Mouse (Mus musculus) gastrocnemius, postnatal 25 days (tissue): ENCODE data around the gene Tomm40. TPM values are rescaled to one million over a fixed set of nuclear protein-coding genes. Genes with fewer than 3 reads are reported as not detected.

Experiments
- total RNA-seq, 2 experiments: library from RNA; stranded (reverse); gene quantifications; 1 replicate in 1 of 2; 2 replicates in 1 of 2; pipeline ENCODE4 v1.2.3; 2021

Gene Tomm40
- total RNA-seq, 2 experiments from 2014 or later, result 45.1 to 45.4 TPM

Other genes with a start within 250 kb of the Tomm40 start
- gene Bloc1s3, start 207.1 kb downstream of the Tomm40 start, total RNA-seq, result 1 to 10 TPM; 1.7 to 1.9 TPM
- 10 to 100 TPM in 1 of 2 experiments, 1 to 10 TPM in 1; 8.8 to 10.6 TPM for gene Trappc6a, start 207.0 kb downstream of the Tomm40 start, total RNA-seq
- gene Nkpd1, start 197.6 kb downstream of the Tomm40 start, total RNA-seq, result not detected
- gene Ppp1r37, start 152.4 kb downstream of the Tomm40 start, total RNA-seq, result 10 to 100 TPM; 34.5 to 38.6 TPM
- gene Zfp296, start 138.2 kb downstream of the Tomm40 start, total RNA-seq, result under 1 TPM; 0.28 to 0.40 TPM
- gene Gemin7, start 137.8 kb downstream of the Tomm40 start, total RNA-seq, result 10 to 100 TPM; 58.1 to 58.5 TPM
- 10 to 100 TPM; 11.2 to 12.4 TPM for gene Clasrp, start 111.0 kb downstream of the Tomm40 start, total RNA-seq
- 1 to 10 TPM; 4.4 to 5.8 TPM for gene Relb, start 86.0 kb downstream of the Tomm40 start, total RNA-seq
- gene Clptm1, start 50.4 kb downstream of the Tomm40 start, total RNA-seq, result 10 to 100 TPM; 36.3 to 47.0 TPM
- not detected for gene Apoc2, start 37.5 kb downstream of the Tomm40 start, total RNA-seq
- gene Gm44805, start 34.0 kb downstream of the Tomm40 start, total RNA-seq, result not detected
- not detected for gene Apoc4, start 34.0 kb downstream of the Tomm40 start, total RNA-seq
- gene Apoc1, start 22.8 kb downstream of the Tomm40 start, total RNA-seq, result 1 to 10 TPM in 1 of 2 experiments, not detected in 1; 3.7 TPM
- 100 to 1,000 TPM in 1 of 2 experiments, 10 to 100 TPM in 1; 53.5 to 108 TPM for gene Apoe, start 16.2 kb downstream of the Tomm40 start, total RNA-seq
- 1 to 10 TPM; 2.1 to 3.9 TPM for gene Nectin2, start 35.0 kb upstream of the Tomm40 start, total RNA-seq
- gene Bcam, start 55.6 kb upstream of the Tomm40 start, total RNA-seq, result 10 to 100 TPM; 25.3 to 33.9 TPM
- not detected for gene Cblc, start 81.4 kb upstream of the Tomm40 start, total RNA-seq
- gene Bcl3, start 107.3 kb upstream of the Tomm40 start, total RNA-seq, result 1 to 10 TPM; 1.2 TPM
- gene Gm19345, start 136.6 kb upstream of the Tomm40 start, total RNA-seq, result not detected
- gene Ceacam16, start 145.9 kb upstream of the Tomm40 start, total RNA-seq, result not detected
- gene Ceacam19, start 172.5 kb upstream of the Tomm40 start, total RNA-seq, result not detected
- 1 to 10 TPM; 5.6 to 6.1 TPM for gene Pvr, start 205.7 kb upstream of the Tomm40 start, total RNA-seq
- gene Igsf23, start 235.3 kb upstream of the Tomm40 start, total RNA-seq, result not detected
- not detected for gene Ceacam20, start 250.0 kb upstream of the Tomm40 start, total RNA-seq